Mouse (Mus musculus) heart, postnatal 14 days (tissue): ENCODE results near the gene Olfr520. TPM values are rescaled to one million over a fixed set of nuclear protein-coding genes. Genes with fewer than 3 reads are reported as not detected.
"Not testable (repeated sequence)": the region's sequence is repeated elsewhere in the genome, so short reads cannot be mapped to it uniquely, and the experiment has no call there.

Experiments
- DNase-seq, 2 experiments: peaks; one replicate each; pipeline ENCODE4 v3.0.0; 2021 to 2022
- intact Hi-C: fragments of 180-260 bp; cut with DNase I; formaldehyde crosslinking; loops from one replicate; pipeline ENCODE4 v1.15.1; 2025
- total RNA-seq, 2 experiments: library from RNA; stranded (reverse); gene quantifications; 2 replicates each; pipeline ENCODE4 v1.2.3; 2021

Gene Olfr520
- total RNA-seq, 2 experiments from 2014 or later = 0.38 TPM; not detected in 1

DNA sequence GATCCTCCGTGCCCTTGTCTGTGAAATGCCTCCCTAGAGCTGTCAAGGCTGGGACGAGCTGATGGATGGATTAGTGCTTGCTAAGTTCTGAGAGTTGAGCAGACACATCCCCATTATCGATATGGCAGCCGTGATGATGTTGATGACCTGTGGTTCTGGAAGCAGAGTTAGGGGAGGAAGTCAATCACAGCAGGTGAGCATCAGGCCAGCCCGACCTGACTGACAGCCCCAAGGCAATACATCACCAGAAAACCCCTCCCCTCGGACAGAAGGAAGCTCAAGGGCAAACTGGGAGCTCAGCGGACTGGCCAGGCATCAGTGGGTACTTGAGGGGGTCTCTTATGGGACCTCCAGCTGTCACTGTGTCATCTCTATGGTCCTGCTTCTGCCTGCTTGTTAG, 20.1 kb upstream of the Olfr520 start:
- intact Hi-C loops = loop anchor here (1.0 to 5.0 kb wide), 3 partner anchors 51 to 87 kb away; partner anchors contain the start of gene Tpbgl
- no peak for DNase-seq

DNA sequence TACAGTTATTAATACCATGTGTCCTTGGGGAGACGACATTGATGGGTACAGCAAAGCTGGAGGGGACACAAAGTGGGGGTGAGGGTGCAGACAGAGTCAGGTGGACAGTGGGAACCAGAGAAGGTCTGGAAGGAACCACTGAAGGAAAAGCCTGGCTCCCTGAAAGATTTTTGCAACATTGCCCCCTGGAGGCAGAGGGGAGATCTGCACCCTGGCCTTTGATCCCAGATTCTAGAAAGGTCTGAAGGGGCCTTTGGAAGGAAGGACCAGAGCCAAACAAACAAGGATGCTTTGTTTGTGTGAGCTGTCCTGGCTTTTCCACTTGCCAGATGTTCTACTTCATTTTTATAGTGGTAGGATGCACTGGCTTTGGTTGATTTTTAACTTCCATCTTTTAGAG, 19.6 kb upstream of the Olfr520 start:
- DNase-seq = peak; percentile 76 to 84
- intact Hi-C loops = loop anchor here (1.0 to 5.0 kb wide), 3 partner anchors 51 to 87 kb away; partner anchors contain the start of gene Tpbgl

DNA sequence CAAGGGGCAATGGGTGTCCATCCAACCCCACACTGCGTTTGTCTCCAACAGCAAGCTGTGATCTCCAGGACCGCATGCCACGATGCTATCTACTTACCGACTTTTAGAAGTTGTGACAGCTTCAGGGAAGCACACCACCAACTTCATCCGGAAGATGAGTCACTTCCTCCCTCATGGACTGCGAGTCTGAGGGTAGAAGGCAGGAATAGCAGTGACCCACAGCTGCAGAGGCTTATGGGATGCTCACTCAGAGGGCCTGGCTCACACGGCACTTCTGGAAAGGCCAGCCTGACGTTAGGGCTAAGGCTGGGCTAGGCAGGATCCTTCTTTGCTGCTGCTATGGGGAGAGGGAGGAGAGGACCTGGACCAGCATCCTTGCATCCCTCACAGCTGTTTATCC, 18.9 kb upstream of the Olfr520 start, which contains the start of gene Slco2b1:
Gene Slco2b1, minus strand, starts transcription at position 175 of the 400 bp plus-strand sequence.
- intact Hi-C loops = loop anchor here (2.0 to 5.0 kb wide), 2 partner anchors 84 to 86 kb away; partner anchors contain the start of gene Tpbgl
- DNase-seq = no peak

DNA sequence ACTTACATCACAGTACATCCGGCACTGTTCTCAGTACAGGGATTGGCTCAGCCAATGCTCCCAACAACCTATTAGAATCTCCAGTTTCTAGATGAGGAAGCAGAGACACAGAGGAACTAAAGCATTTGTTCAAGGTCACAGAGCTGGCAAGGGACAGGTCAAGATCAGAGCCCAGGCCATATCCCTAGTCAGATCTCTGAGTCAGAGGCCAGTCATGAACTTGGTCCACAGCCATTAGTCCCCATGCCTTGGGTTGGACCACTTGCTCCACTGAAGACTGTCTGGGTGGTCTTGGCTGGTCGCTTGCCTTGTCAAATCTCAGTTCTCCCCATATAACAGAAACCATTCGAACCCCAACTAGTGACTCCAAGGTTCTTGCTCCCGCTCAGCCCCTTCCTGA, 17.6 kb upstream of the Olfr520 start:
- intact Hi-C loops = loop anchor here (5.0 kb wide), 1 partner anchor 85 kb away; no protein-coding TSS in a partner anchor
- no peak for DNase-seq

DNA sequence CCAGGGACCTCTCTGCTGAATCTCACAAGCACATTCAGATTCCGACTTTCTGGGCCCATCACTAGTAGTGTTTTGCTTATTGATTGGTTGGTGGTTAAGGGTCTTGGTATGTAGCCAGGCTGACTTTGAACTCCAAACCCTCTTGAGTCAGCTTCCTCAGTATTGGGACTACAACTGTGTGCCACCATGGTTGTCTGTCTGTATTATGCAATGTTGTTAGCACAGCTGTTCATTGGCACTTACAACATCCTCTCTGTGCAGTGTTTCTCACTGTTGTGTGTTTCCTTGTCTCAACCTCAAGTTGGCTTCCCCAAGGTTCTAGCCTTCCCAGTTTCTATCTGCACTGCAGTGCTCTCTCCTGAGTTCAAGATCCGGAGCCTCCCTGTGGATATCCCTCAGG, 13.5 kb upstream of the Olfr520 start:
- DNase-seq = no peak
- intact Hi-C loops = no loop called here

DNA sequence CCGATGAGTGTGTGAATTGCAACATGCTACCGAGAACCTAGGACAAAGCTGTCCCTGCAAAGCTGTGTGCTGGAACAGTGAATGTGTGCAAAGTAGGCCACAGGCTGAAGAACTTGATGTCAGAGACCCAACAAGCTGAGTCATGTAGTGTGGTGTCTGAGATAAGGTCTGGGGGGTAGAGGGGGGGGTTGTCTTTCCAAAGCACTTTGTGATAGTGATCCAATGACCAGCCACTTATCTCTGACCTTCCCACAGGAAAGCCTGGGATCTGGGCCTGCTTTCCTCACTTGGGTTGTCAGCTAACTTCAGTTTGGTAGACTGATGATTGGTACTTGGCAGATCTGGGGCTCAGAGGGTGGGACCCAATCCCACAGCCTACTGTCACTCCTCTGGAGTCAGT, 4.5 kb downstream of the Olfr520 start:
- peak in 1 of 2 experiments; percentile 27 for DNase-seq
- intact Hi-C loops = loop anchor here (5.0 kb wide), 1 partner anchor 53 kb away; no protein-coding TSS in a partner anchor

DNA sequence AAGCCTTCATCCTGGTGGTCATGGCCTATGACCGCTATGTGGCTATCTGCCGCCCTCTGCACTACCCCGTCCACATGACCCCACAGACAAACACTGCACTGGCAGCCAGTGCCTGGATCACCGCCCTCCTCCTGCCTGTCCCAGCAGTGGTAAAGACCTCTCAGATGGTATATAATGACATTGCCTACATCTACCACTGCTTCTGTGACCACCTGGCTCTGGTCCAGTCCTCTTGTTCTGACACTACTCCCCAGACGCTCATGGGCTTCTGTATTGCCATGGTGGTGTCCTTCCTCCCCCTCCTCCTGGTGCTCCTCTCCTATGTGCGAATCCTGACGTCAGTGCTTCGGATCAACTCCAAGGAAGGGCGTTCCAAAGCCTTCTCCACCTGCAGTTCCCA, 5.4 kb downstream of the Olfr520 start:
- intact Hi-C loops, DNase-seq: not testable (repeated sequence)

DNA sequence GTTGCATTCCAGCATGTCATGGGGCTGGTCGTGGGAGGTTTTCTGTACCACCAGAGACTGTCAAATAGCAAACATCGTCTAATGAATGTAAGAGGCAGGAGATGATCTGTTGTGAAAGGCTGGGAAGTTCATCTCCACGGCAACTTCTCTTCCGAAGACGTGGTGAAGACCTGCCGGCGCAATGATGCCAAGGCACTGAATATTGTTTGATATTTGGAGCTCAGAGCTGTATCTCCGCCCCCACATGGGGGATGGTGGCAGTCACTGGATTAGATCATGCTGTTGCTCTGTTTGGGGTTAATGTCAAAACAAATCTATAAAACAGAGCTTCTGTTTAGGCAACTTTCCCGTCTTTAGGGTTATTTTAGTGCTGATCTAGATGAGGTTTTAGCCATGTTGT, 9.2 kb downstream of the Olfr520 start:
- DNase-seq = no peak
- intact Hi-C loops = no loop called here

DNA sequence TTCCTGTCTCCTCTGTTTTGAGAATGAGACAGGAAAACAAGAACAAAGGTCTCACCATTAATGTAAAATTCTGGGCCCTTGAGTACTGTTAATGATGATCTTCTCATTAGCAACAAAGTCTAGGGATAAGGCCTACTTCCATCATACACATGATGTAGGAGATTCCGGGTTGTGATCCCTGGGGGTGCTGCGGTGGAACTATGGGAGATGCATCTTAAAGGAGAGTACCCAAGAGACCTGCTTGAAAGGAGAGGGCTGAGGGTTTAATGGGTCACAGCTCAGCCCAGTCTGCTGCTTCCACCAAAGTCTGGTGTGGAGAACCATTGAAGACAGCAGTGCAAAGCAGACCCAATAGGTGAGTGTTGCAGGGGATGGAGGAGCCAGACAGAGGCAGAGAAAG, 33.1 kb downstream of the Olfr520 start, which contains the start of gene Olfr521:
Gene Olfr521, plus strand, starts transcription at position 301 of the 400 bp plus-strand sequence.
- intact Hi-C loops = no loop called here
- DNase-seq = no peak

DNA sequence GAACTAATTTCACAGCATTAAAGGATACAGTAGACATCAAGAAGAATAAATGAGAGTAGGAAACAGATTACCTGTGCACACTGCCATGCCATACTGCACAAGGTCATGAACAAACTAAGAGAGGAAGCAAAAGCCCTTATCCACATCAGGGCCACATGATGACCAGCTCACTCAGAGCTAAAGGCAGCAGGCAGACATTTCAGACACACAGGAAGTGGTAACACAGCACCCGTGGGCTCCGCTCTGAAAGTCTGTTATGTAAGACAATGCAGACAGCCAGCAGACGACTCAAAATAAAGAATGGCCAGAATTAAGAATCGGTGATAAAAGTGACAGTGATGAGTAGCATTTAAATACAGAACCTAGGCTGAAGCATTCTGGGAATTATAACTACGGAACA, 51.3 kb downstream of the Olfr520 start:
- no peak for DNase-seq
- intact Hi-C loops = no loop called here

DNA sequence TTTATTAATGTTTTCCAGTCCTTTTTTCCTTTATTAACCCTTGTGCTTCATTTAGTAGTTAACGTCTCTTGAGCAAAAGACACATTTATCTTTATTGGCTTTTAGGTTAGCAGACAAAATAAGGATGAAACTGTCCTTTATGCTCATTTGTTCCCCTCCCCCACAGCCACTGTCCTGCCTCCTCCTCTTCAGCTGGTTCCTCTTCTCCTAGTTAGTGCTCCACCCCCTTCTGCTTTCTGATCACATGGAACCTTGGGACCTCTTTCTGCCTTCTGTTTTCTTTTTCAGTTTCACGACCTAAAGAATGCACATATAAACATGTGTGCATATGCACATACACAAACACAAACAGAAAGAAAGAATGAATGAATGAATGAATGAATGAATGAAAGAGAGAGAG, 51.8 kb downstream of the Olfr520 start:
- intact Hi-C loops = no loop called here
- no peak for DNase-seq

DNA sequence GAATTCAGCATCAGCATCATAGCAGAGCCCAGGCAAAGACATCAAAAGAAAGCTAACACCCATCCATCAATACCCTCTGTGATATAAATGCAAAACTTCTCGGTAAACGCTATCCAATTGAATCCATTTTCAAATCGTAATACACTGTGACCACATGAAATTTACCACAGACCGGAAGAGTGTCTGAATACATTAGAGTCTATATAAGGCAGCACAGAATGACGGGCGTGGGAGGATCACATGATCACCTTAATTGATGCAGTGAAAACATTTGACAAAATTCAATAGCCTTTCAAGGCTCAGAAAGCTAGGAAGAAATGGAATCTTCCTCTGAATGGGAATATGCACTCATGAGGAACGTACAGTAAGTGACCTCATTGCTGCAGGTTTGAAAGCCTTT, 53.3 kb downstream of the Olfr520 start:
- intact Hi-C loops = no loop called here
- DNase-seq = no peak

DNA sequence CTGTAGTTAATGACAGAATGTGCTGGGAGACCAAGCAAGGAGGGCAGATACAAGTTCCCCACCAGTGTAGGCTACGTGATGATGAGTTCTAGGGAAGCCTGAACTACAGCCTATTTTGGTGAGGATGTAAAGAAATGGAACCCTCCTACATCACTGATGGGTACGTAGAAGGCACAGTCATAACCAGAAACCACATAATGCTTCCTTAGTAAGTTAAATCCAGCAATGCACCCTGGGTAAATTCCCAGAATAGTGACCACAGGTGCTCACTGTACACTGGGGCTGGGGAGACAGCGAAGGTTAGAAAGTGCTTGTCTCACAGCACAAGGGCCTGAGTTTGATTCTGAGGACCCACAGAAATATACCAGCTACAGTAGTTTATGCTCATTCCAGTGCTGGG, 55.5 kb downstream of the Olfr520 start:
- DNase-seq = no peak
- intact Hi-C loops = loop anchor here (5.0 kb wide), 1 partner anchor 53 kb away; the partner anchor contains the start of gene Olfr520

Other genes starting within 250 kb of the Olfr520 start
- 100 to 1,000 TPM; 289 to 327 TPM for gene Rps3, start 246.5 kb upstream of the Olfr520 start, total RNA-seq
- gene Arrb1, start 194.8 kb upstream of the Olfr520 start, total RNA-seq = 10 to 100 TPM; 23.3 to 24.3 TPM
- gene Tpbgl, start 103.2 kb upstream of the Olfr520 start, total RNA-seq = 1 to 10 TPM; 2.6 to 3.3 TPM
- 10 to 100 TPM in 1 of 2 experiments, 1 to 10 TPM in 1; 8.8 to 11.4 TPM for gene Slco2b1, start 18.9 kb upstream of the Olfr520 start, total RNA-seq
- not detected for gene Olfr521, start 33.2 kb downstream of the Olfr520 start, total RNA-seq
- gene Neu3, start 98.1 kb downstream of the Olfr520 start, total RNA-seq = 1 to 10 TPM; 3.9 to 4.9 TPM
- 1 to 10 TPM in 1 of 2 experiments, not detected in 1; 1.1 TPM for gene Xrra1, start 128.8 kb downstream of the Olfr520 start, total RNA-seq
- 10 to 100 TPM; 44.1 to 53.6 TPM for gene Spcs2, start 133.2 kb downstream of the Olfr520 start, total RNA-seq